8 mouse cellular contexts compared by ENCODE assay signal in genomic region chr12:102703921-102704408, GRCm38 (mm10). TPM values are rescaled to one million over a fixed set of nuclear protein-coding genes. Genes with fewer than 3 reads are reported as not detected.
DNase-seq lines count a peak whose midpoint lies in the region; ATAC-seq lines count a peak whose summit lies in the region.

No protein-coding gene starts in this region.

- H3K4me2 ChIP-seq in intestine, embryonic 14.5 days (ENCODE audit: low read length): peak overlapping the region; percentile 79

- H3K9me3 ChIP-seq in intestine, embryonic 14.5 days (ENCODE audit: control insufficient read depth, low read length): no peaks in the 10 kb centered on the region

- H3K27me3 ChIP-seq in intestine, embryonic 14.5 days (replicated peaks; ENCODE audit: control insufficient read depth, insufficient read depth, low read length): no peaks in the 10 kb centered on the region

- ATAC-seq in frontal cortex, adult (ENCODE audit: low TSS enrichment): 0 out of 2 replicates have a peak, but pooled peaks have one; percentile 3
- no peak for ATAC-seq in intestine, embryonic 14.5 days (replicated peaks; ENCODE audit: low FRiP score, low TSS enrichment, low read depth)
- 0 out of 2 replicates have a peak, but pooled peaks have one; percentile 13 for ATAC-seq in monocyte, adult 5-6 weeks (replicated peaks; ENCODE audit: insufficient number of reproducible peaks, low FRiP score, low TSS enrichment, poor library complexity, severe bottlenecking)

- peak overlapping the region; percentile 65 for H3K4me3 ChIP-seq in intestine, embryonic 14.5 days (ENCODE audit: low read depth, low read length)

- peaks cover 38% of the 10 kb centered on the region for H3K4me1 ChIP-seq in intestine, embryonic 14.5 days (replicated peaks; ENCODE audit: control insufficient read depth, insufficient read depth, low read length)

- H3K9ac ChIP-seq in intestine, embryonic 14.5 days (ENCODE audit: low read length): peak overlapping the region; percentile 60

- 13% methylated on average over 17 of the region's 17 CpGs for WGBS in intestine, embryonic 14.5 days

- DNase-seq in frontal cortex, postnatal 36 days (ENCODE audit: low spot score in 2 of 2): no peak
- DNase-seq in thymus, postnatal 0 days (ENCODE audit: low spot score): peak; percentile 41
- no peak for DNase-seq in thymus, adult 18-20 months
- DNase-seq in intestine, embryonic 14.5 days (ENCODE audit: low spot score): peak; percentile 69
- no peak for DNase-seq in layer of hippocampus, adult 11-12 months (ENCODE audit: low spot score)
- DNase-seq in kidney, postnatal 4 days: no peak

- no peak overlapping the region for H3K27ac ChIP-seq in intestine, embryonic 14.5 days (ENCODE audit: low read depth)

- H3K36me3 ChIP-seq in intestine, embryonic 14.5 days (ENCODE audit: control insufficient read depth, insufficient read depth, low read length): no peaks in the 10 kb centered on the region

RNA-seq across cellular contexts. Expression of gene Itpk1, which starts 0.8 kb away (rescaled TPM):
- 18.6 and 19.9 TPM in 2 replicates for polyA plus RNA-seq in thymus, postnatal 0 days (2015; fragmentation: Nextera tagmentation; extraction: Ambion mirVana)
- 25.7 and 31.5 TPM in 2 replicates for polyA plus RNA-seq in intestine, embryonic 14.5 days (2014; fragmentation: Nextera tagmentation; extraction: Ambion mirVana)
- 21.2 to 31.3 TPM (median 22.5 TPM) in 3 replicates for total RNA-seq in monocyte, adult 5-6 weeks (2017)

RNA-seq across cellular contexts. Expression of gene Moap1, which starts 39.5 kb away (rescaled TPM):
- 15.3 and 16.1 TPM in 2 replicates for polyA plus RNA-seq in thymus, postnatal 0 days (2015; fragmentation: Nextera tagmentation; extraction: Ambion mirVana)
- polyA plus RNA-seq in intestine, embryonic 14.5 days (2014; fragmentation: Nextera tagmentation; extraction: Ambion mirVana): 21.0 and 27.3 TPM in 2 replicates
- 3.3 to 8.5 TPM (median 4.2 TPM) in 3 replicates for total RNA-seq in monocyte, adult 5-6 weeks (2017)

RNA-seq across cellular contexts. Expression of gene Tmem251, which starts 39.6 kb away (rescaled TPM):
- polyA plus RNA-seq in thymus, postnatal 0 days (2015; fragmentation: Nextera tagmentation; extraction: Ambion mirVana): 18.6 and 20.5 TPM in 2 replicates
- polyA plus RNA-seq in intestine, embryonic 14.5 days (2014; fragmentation: Nextera tagmentation; extraction: Ambion mirVana): 12.6 and 14.7 TPM in 2 replicates
- total RNA-seq in monocyte, adult 5-6 weeks (2017): 15.3 to 22.6 TPM (median 18.9 TPM) in 3 replicates

RNA-seq across cellular contexts. Expression of gene Gm28051, which starts 53.6 kb away (rescaled TPM):
- polyA plus RNA-seq in thymus, postnatal 0 days (2015; fragmentation: Nextera tagmentation; extraction: Ambion mirVana): not detected in 2 replicates
- not detected in 2 replicates for polyA plus RNA-seq in intestine, embryonic 14.5 days (2014; fragmentation: Nextera tagmentation; extraction: Ambion mirVana)
- not detected in 3 replicates for total RNA-seq in monocyte, adult 5-6 weeks (2017)

RNA-seq across cellular contexts. Expression of gene Gon7, which starts 53.6 kb away (rescaled TPM):
- polyA plus RNA-seq in thymus, postnatal 0 days (2015; fragmentation: Nextera tagmentation; extraction: Ambion mirVana): 28.4 and 31.8 TPM in 2 replicates
- 26.5 and 30.4 TPM in 2 replicates for polyA plus RNA-seq in intestine, embryonic 14.5 days (2014; fragmentation: Nextera tagmentation; extraction: Ambion mirVana)
- 18.9 to 33.7 TPM (median 25.4 TPM) in 3 replicates for total RNA-seq in monocyte, adult 5-6 weeks (2017)

Comparison
In these comparisons a context has a peak if more than half of its experiments do, and no peak if none do; other contexts are left out.
1. DNase-seq: peak in thymus, postnatal 0 days (single experiment) and intestine, embryonic 14.5 days (single experiment); none in frontal cortex, postnatal 36 days (0 of 2), thymus, adult 18-20 months (0 of 2), layer of hippocampus, adult 11-12 months (single experiment) and kidney, postnatal 4 days (0 of 2).